Mouse (Mus musculus) ES-E14 (cell line): ENCODE measurements around the gene Zfp287. TPM values are rescaled to one million over a fixed set of nuclear protein-coding genes. Genes with fewer than 3 reads are reported as not detected.

ENCODE experiments used
- DNase-seq: peaks from one replicate; pipeline ENCODE4 v3.0.0-alpha.2; 2013; ENCODE audit warnings: low read depth, low spot score
- H3K27ac ChIP-seq: 2 replicates; pipeline ENCODE4 v1.5.1; 2012; ENCODE audit warnings: low read depth, mild to moderate bottlenecking, low read length, moderate library complexity, mixed read lengths; ENCODE audit not compliant: poor library complexity, insufficient read depth, severe bottlenecking
- H3K36me3 ChIP-seq: 2 replicates; pipeline ENCODE4 v1.6.1; 2012; ENCODE audit warnings: mild to moderate bottlenecking, low read length, moderate library complexity, mixed read lengths; ENCODE audit not compliant: control insufficient read depth, poor library complexity, insufficient read depth, severe bottlenecking
- H3K4me1 ChIP-seq, 2 experiments: fragments of 150-350 bp in 1 of 2; sonication (generic) in 1 of 2; 2 replicates each; pipeline ENCODE4 v1.6.1; 2012; ENCODE audit warnings: low read length in 2 of 2, mild to moderate bottlenecking in 1 of 2, mixed read lengths in 1 of 2; ENCODE audit not compliant: control insufficient read depth in 2 of 2, insufficient read depth in 2 of 2, poor library complexity in 1 of 2
- H3K4me3 ChIP-seq, 2 experiments: fragments of 150-350 bp in 1 of 2; sonication (generic) in 1 of 2; 2 replicates each; pipeline ENCODE4 v1.5.1; 2012; ENCODE audit warnings: low read length in 2 of 2, low read depth in 1 of 2, mild to moderate bottlenecking in 1 of 2, mixed read lengths in 1 of 2; ENCODE audit not compliant: insufficient read depth in 1 of 2, poor library complexity in 1 of 2, severe bottlenecking in 1 of 2
- H3K9ac ChIP-seq: 2 replicates; pipeline ENCODE4 v1.6.1; 2012; ENCODE audit warnings: low read depth, mild to moderate bottlenecking, low read length, mixed read lengths; ENCODE audit not compliant: poor library complexity, insufficient read depth, severe bottlenecking
- H3K9me3 ChIP-seq: fragments of 150-350 bp; sonication (generic); 2 replicates; pipeline ENCODE4 v1.6.1; 2012; ENCODE audit warnings: low read depth, mild to moderate bottlenecking, low read length; ENCODE audit not compliant: control insufficient read depth, insufficient read depth
- CHD2 ChIP-seq: IDR thresholded peaks from 2 replicates; pipeline ENCODE4 v1.6.1; 2014; ENCODE audit warnings: mild to moderate bottlenecking, low read depth, low read length, inconsistent platforms
- HCFC1 ChIP-seq: IDR thresholded peaks from 2 replicates; pipeline ENCODE4 v1.6.1; 2012; ENCODE audit warnings: low read length, inconsistent platforms, borderline replicate concordance; ENCODE audit not compliant: insufficient read depth
- MAFK ChIP-seq: IDR thresholded peaks from 2 replicates; pipeline ENCODE4 v1.6.1; 2014; ENCODE audit warnings: mild to moderate bottlenecking, low read depth, low read length, inconsistent platforms; ENCODE audit not compliant: insufficient read depth
- ZC3H11A ChIP-seq: IDR thresholded peaks from 2 replicates; pipeline ENCODE4 v1.6.1; 2012; ENCODE audit warnings: low read depth, mild to moderate bottlenecking, inconsistent platforms, low read length, borderline replicate concordance
- ZNF384 ChIP-seq: IDR thresholded peaks from 2 replicates; pipeline ENCODE4 v1.6.1; 2012; ENCODE audit warnings: low read depth, low read length, inconsistent platforms
- in situ Hi-C, 2 experiments: fragments of 600-800 bp; cut with MboI; formaldehyde crosslinking; loops; one replicate each; pipeline ENCODE4 v1.15.1; 2025; ENCODE audit warnings: low sequenced_read_pairs in 2 of 2, inconsistent platforms in 1 of 2; ENCODE audit not compliant: unreplicated experiment in 2 of 2
- total RNA-seq: library from RNA; depleted of rRNA; stranded (reverse); fragments of 300-350 nt; gene quantifications from 2 replicates; pipeline ENCODE4 v1.2.3, GENCODE M21; 2012

The Zfp287 gene
- total RNA-seq, 1 experiment = 3.6 TPM

- Histone ChIP-seq H3K4me3 (no peak overlapping the region), H3K9ac (no peak overlapping the region), H3K36me3 (no peaks in the 10 kb centered on the region), H3K27ac (no peak overlapping the region), H3K9me3 (no peaks in the 10 kb centered on the region), H3K4me1 (no peaks in the 10 kb centered on the region)
- in situ Hi-C loops = no loop called here
- no peak for DNase-seq
- TF ChIP-seq ZC3H11A = no peak
- TF ChIP-seq CHD2 = no peak
- TF ChIP-seq MAFK = no peak
- no peak for TF ChIP-seq ZNF384
- no peak for TF ChIP-seq HCFC1
These were observed 32.0 kb downstream of the Zfp287 start for GRCm38 (mm10) chr11:62699749-62700148.

- H3K4me3 ChIP-seq = no peak overlapping the region
- H3K36me3 ChIP-seq = no peaks in the 10 kb centered on the region
- H3K4me1 ChIP-seq = no peaks in the 10 kb centered on the region
- in situ Hi-C loops = no loop called here
- DNase-seq = no peak
- TF ChIP-seq ZC3H11A (no peak), CHD2 (no peak)
- no peak overlapping the region for H3K9ac ChIP-seq
- H3K9me3 ChIP-seq = no peaks in the 10 kb centered on the region
- no peak overlapping the region for H3K27ac ChIP-seq
These were observed 36.6 kb downstream of the Zfp287 start for GRCm38 (mm10) chr11:62695126-62695525.

- DNase-seq = peak; percentile 59
- Histone ChIP-seq H3K4me1 (no peaks in the 10 kb centered on the region), H3K9ac (no peak overlapping the region), H3K36me3 (no peaks in the 10 kb centered on the region), H3K9me3 (no peaks in the 10 kb centered on the region), H3K27ac (no peak overlapping the region), H3K4me3 (no peak overlapping the region)
- TF ChIP-seq ZC3H11A (no peak), CHD2 (no peak), HCFC1 (no peak), MAFK (no peak), ZNF384 (no peak)
- in situ Hi-C loops = no loop called here
These were observed 38.2 kb downstream of the Zfp287 start for GRCm38 (mm10) chr11:62693299-62694184.

- in situ Hi-C loops = no loop called here
- no peaks in the 10 kb centered on the region for H3K4me1 ChIP-seq
- H3K4me3 ChIP-seq = no peak overlapping the region
- H3K36me3 ChIP-seq = no peaks in the 10 kb centered on the region
- no peak for TF ChIP-seq CHD2
- no peak for TF ChIP-seq MAFK
- no peak for TF ChIP-seq ZNF384
- no peak for TF ChIP-seq HCFC1
- TF ChIP-seq ZC3H11A = no peak
- H3K27ac ChIP-seq = no peak overlapping the region
- no peak overlapping the region for H3K9ac ChIP-seq
- H3K9me3 ChIP-seq = no peaks in the 10 kb centered on the region
- DNase-seq = no peak
These were observed 40.1 kb downstream of the Zfp287 start for GRCm38 (mm10) chr11:62691592-62691991.
